Mouse (Mus musculus) monocyte, adult 5-6 weeks (primary cell): ENCODE measurements around the gene Ndufc1. TPM values are rescaled to one million over a fixed set of nuclear protein-coding genes. Genes with fewer than 3 reads are reported as not detected.

ENCODE experiments used
- total RNA-seq: library from RNA; stranded (forward); fragments of 200-1000, 200-491, 200-594 nt; gene quantifications from 3 replicates; pipeline ENCODE4 v1.2.3, GENCODE M21; 2017

Gene Ndufc1
- total RNA-seq, 1 experiment from 2014 or later: 81.5 TPM

Other genes starting within 250 kb of the Ndufc1 start
- 13.9 to 18.6 TPM (median 17.2 TPM) in 3 replicates for gene Noct, start 184.5 kb downstream of the Ndufc1 start, total RNA-seq
- 183 to 185 TPM (median 183 TPM) in 3 replicates for gene Elf2, start 68.3 kb downstream of the Ndufc1 start, total RNA-seq
- 1.5 TPM in 1 of 3 replicates, not detected in the others for gene Mgarp, start 12.2 kb downstream of the Ndufc1 start, total RNA-seq
- gene Naa15, start 6.2 kb upstream of the Ndufc1 start, total RNA-seq: 61.2 to 95.8 TPM (median 67.4 TPM) in 3 replicates
- 34.2 to 41.6 TPM (median 36.8 TPM) in 3 replicates for gene Rab33b, start 74.9 kb upstream of the Ndufc1 start, total RNA-seq
- gene Setd7, start 151.9 kb upstream of the Ndufc1 start, total RNA-seq: 17.5 to 30.9 TPM (median 24.9 TPM) in 3 replicates